Mouse (Mus musculus): ENCODE results near the gene Ninl.
"Not testable (repeated sequence)": the region's sequence is repeated elsewhere in the genome, so short reads cannot be mapped to it uniquely, and the experiment has no call there.

DNA sequence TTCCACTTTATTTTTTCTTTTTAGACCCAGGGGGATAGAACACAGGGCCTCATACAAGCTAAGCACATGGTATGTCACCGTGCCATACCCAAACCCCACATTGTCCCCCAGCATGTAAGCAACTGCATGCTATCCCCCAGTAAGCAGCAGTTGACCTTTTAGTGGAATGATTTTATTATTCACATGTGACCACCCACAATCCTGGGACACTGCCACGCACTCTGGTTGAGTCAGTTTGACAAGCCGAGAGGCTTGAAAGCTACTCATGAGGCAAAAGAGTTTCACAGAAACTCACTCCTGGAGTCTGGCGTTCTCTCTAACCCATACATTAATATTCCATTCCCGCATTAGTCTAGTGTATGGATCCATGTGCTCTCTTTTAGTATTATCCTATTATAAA is 91.8 kb downstream of the Ninl start:
- not testable (repeated sequence) for TF ChIP-seq POLR2A (IDR thresholded peaks at IDR 0.05; ENCODE audit: borderline replicate concordance, control insufficient read depth, low read depth, low read length); CTCF (IDR thresholded peaks at IDR 0.05; ENCODE audit: control insufficient read depth, insufficient read depth, low read length)

Data from bone marrow, adult 2 months (tissue).